Mouse (Mus musculus) heart, postnatal 14 days (tissue): ENCODE data around the gene Hpse2. TPM values are rescaled to one million over a fixed set of nuclear protein-coding genes. Genes with fewer than 3 reads are reported as not detected.
"Not testable (repeated sequence)": the region's sequence is repeated elsewhere in the genome, so short reads cannot be mapped to it uniquely, and the experiment has no call there.

ENCODE experiments used
- DNase-seq, 2 experiments: peaks; one replicate each; pipeline ENCODE4 v3.0.0; 2021 to 2022
- intact Hi-C: fragments of 180-260 bp; cut with DNase I; formaldehyde crosslinking; loops from one replicate; pipeline ENCODE4 v1.15.1; 2025
- total RNA-seq, 2 experiments: library from RNA; stranded (reverse); gene quantifications; 2 replicates each; pipeline ENCODE4 v1.2.3; 2021

Gene Hpse2
- total RNA-seq, 2 experiments from 2014 or later: 0.22 to 0.44 TPM

GRCm38 (mm10) chr19:42794914-42795613 is 593.1 kb downstream of the Hpse2 start:
- DNase-seq: peak; percentile 88 to 93
- intact Hi-C loops: loop anchor here (1.0 to 10.0 kb wide), 4 partner anchors 232 to 690 kb away; no protein-coding TSS in a partner anchor

- DNase-seq: no peak
- intact Hi-C loops: no loop called here
Observed at GRCm38 (mm10) chr19:42788311-42788710, 599.8 kb downstream of the Hpse2 start.

- intact Hi-C loops: no loop called here
- no peak for DNase-seq
Observed at GRCm38 (mm10) chr19:42785562-42786220, 602.5 kb downstream of the Hpse2 start.

GRCm38 (mm10) chr19:42785129-42785528 is 603.0 kb downstream of the Hpse2 start:
- intact Hi-C loops: no loop called here
- no peak for DNase-seq

- intact Hi-C loops: not testable (repeated sequence)
Observed at GRCm38 (mm10) chr19:42780156-42780538, 608.0 kb downstream of the Hpse2 start.

GRCm38 (mm10) chr19:42779531-42780155 is 608.5 kb downstream of the Hpse2 start, which contains the start of gene Hps1:
TSS of gene Hps1 (minus strand) at chr19:42779978.
- intact Hi-C loops: no loop called here
- peak; percentile 82 to 85 for DNase-seq

More at GRCm38 (mm10) chr19:42780156-42780538, 608.0 kb downstream of the Hpse2 start:
- not testable (repeated sequence) for DNase-seq

- DNase-seq: peak; percentile 40 to 42
- intact Hi-C loops: no loop called here
Observed at GRCm38 (mm10) chr19:42777801-42778200, 610.4 kb downstream of the Hpse2 start.

- peak in 1 of 2 experiments; percentile 25 for DNase-seq
- intact Hi-C loops: no loop called here
Observed at GRCm38 (mm10) chr19:42776813-42777212, 611.3 kb downstream of the Hpse2 start.

- DNase-seq: no peak
- intact Hi-C loops: no loop called here
Observed at GRCm38 (mm10) chr19:42770141-42770872, 617.8 kb downstream of the Hpse2 start.

- intact Hi-C loops: no loop called here
- no peak for DNase-seq
Observed at GRCm38 (mm10) chr19:42769648-42770047, 618.5 kb downstream of the Hpse2 start.

- DNase-seq: no peak
Observed at GRCm38 (mm10) chr19:42767361-42767760, 620.8 kb downstream of the Hpse2 start.

GRCm38 (mm10) chr19:42764398-42764797 is 623.8 kb downstream of the Hpse2 start:
- intact Hi-C loops: no loop called here
- no peak for DNase-seq

More at GRCm38 (mm10) chr19:42767361-42767760, 620.8 kb downstream of the Hpse2 start:
- intact Hi-C loops: no loop called here

GRCm38 (mm10) chr19:42756671-42757070 is 631.5 kb downstream of the Hpse2 start:
- DNase-seq: no peak
- intact Hi-C loops: no loop called here

GRCm38 (mm10) chr19:42755148-42755870 is 632.8 kb downstream of the Hpse2 start:
- DNase-seq: peak; percentile 48 to 52
- intact Hi-C loops: no loop called here

GRCm38 (mm10) chr19:42753141-42753917 is 634.8 kb downstream of the Hpse2 start:
- intact Hi-C loops: no loop called here
- peak; percentile 71 to 84 for DNase-seq

- intact Hi-C loops: no loop called here
Observed at GRCm38 (mm10) chr19:42752363-42752931, 635.7 kb downstream of the Hpse2 start, which contains the start of gene Pyroxd2. TSS of gene Pyroxd2 (minus strand) at chr19:42752775.

GRCm38 (mm10) chr19:42750196-42750595 is 638.0 kb downstream of the Hpse2 start:
- no peak for DNase-seq
- intact Hi-C loops: no loop called here

More at GRCm38 (mm10) chr19:42752363-42752931, 635.7 kb downstream of the Hpse2 start, which contains the start of gene Pyroxd2:
- DNase-seq: peak; percentile 84

- DNase-seq: no peak
- intact Hi-C loops: loop anchor here (10.0 kb wide), 2 partner anchors 232 to 432 kb away; partner anchors contain the start of gene R3hcc1l
Observed at GRCm38 (mm10) chr19:42746702-42747101, 641.5 kb downstream of the Hpse2 start.
